Mouse (Mus musculus) stomach, postnatal 0 days (tissue): Measurements from ENCODE around the gene Arap1.

Source experiments
- CTCF ChIP-seq: IDR thresholded peaks from 2 replicates; pipeline ENCODE4 v1.5.1; 2016; ENCODE audit warnings: antibody characterized with exemption, low read depth, mild to moderate bottlenecking, moderate library complexity
- EP300 ChIP-seq: optimal IDR thresholded peaks from 2 replicates; pipeline ENCODE3; 2016; ENCODE audit warnings: antibody characterized with exemption

DNA sequence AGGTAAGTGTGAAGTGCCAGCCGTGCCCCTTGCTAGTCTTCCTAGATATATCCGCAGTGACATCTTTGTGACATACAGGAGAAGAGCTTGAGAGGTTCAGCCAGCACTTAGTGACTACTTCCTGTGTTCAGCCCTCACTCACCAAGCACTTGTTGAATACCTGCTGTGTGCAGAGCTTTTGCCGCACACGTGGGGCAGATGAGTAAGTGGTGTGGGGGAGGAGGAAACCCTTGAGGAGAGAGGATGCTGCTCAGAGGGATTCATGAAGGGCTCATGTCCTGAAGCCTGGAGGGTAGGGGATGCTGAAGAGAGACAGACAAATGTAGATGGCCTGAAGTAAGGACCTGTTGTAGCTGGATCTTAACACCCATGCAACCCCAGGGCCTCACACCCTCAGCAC is 66.3 kb downstream of the Arap1 start:
- TF ChIP-seq CTCF (no peak), EP300 (no peak)
